Mouse (Mus musculus): ENCODE measurements around the gene Eif1.

DNA sequence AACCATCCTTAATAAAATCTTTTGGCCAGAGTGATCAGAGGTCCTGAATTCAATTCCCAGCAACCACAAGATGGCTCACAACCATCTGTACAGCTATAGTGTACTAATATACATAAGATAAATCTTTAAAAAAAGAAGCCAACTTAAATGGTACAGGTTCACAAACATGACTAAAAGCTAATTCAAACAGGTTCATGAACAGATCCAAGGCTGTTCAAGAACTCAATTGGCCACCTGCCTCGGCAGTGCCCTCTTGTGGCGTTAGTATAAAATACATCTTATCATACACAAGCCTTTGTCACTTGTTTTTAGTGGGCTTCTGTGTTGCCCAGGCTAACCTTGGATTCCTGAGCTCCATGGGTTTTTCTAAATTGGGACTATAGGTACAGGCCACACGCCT lies 3.9 kb downstream of the Eif1 start:
- peak; percentile 68; the same call in 1 of the 2 replicates for TF ChIP-seq CTCF (IDR thresholded peaks at IDR 0.05; ENCODE audit: low read depth, low read length)
- TF ChIP-seq POLR2A (IDR thresholded peaks at IDR 0.05; ENCODE audit: extremely low read depth, insufficient read depth, low read length): no peak
